Mouse (Mus musculus) midbrain, embryonic 10.5 days (tissue): ENCODE data around the gene Setdb2. TPM values are rescaled to one million over a fixed set of nuclear protein-coding genes. Genes with fewer than 3 reads are reported as not detected.

Source experiments
- polyA plus RNA-seq: library from polyadenylated mRNA; unstranded; fragments of >200 nt; fragmentation: Nextera tagmentation; extraction: Ambion mirVana; gene quantifications from 2 replicates; pipeline ENCODE4 v1.2.1, GENCODE M21; 2016

The Setdb2 gene
- polyA plus RNA-seq, 1 experiment from 2014 or later, result 12.4 TPM

Other genes with a start within 250 kb of the Setdb2 start
- gene Rcbtb1, start 239.7 kb downstream of the Setdb2 start, polyA plus RNA-seq, result 114 and 122 TPM in 2 replicates
- gene Gm6904, start 180.7 kb downstream of the Setdb2 start, polyA plus RNA-seq, result not detected in 2 replicates
- gene Phf11a, start 143.4 kb downstream of the Setdb2 start, polyA plus RNA-seq, result not detected in 2 replicates
- gene Phf11b, start 99.5 kb downstream of the Setdb2 start, polyA plus RNA-seq, result 0.27 TPM in 1 of 2 replicates, not detected in the other
- 0.25 and 0.30 TPM in 2 replicates for gene Phf11d, start 75.4 kb downstream of the Setdb2 start, polyA plus RNA-seq
- gene Phf11c, start 45.5 kb downstream of the Setdb2 start, polyA plus RNA-seq, result 0.67 TPM in 2 replicates
- gene Cab39l, start 88 bp upstream of the Setdb2 start, polyA plus RNA-seq, result 38.9 and 44.2 TPM in 2 replicates
- 26.9 and 28.9 TPM in 2 replicates for gene Cdadc1, start 157.1 kb upstream of the Setdb2 start, polyA plus RNA-seq
- 7.6 and 8.8 TPM in 2 replicates for gene Shisa2, start 184.4 kb upstream of the Setdb2 start, polyA plus RNA-seq